ENCODE assay signal across 27 mouse cellular contexts in the genomic region with DNA sequence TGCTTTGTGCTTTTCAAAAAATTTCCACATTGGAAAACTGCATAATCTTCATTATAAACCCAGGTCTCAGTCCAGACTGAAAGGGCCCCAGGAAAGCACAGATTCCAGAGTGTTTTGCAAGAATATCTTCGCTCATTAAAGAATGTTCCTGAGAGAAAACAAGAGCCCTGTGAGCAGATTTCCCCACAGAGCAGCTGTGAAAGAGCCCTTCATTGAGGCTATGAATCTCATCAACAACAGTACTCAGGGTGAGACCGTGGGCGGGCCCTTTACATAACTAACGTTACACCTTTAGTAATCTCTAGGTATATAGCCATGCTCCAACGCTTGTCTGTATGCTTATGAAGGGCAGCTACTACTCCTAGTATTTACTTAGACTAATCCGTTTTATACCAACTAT. TPM values are rescaled to one million over a fixed set of nuclear protein-coding genes. Genes with fewer than 3 reads are reported as not detected.
DNase-seq lines count a peak whose midpoint lies in the region; TF ChIP-seq lines count a peak whose summit lies in the region.
"Had no signal": no experiment of that assay in that cellular context is flagged by ENCODE, and none has a peak within 500 bp of the region (broad histone marks: within the 10 kb centered on the region; RNA-seq: fewer than 3 reads in every experiment).

No protein-coding gene starts in this region.

- H3K4me3 ChIP-seq in gastrocnemius, adult 2 months = no peak overlapping the region
- H3K4me3 ChIP-seq in ES-Bruce4 (ENCODE audit: low read depth, low read length) = no peak overlapping the region
- H3K4me3 ChIP-seq: heart, embryonic 13.5 days; hindbrain, embryonic 10.5 days; hindbrain, embryonic 15.5 days; left cerebral cortex, adult 2 months; limb, embryonic 12.5 days; liver, embryonic 15.5 days; lung, embryonic 15.5 days; midbrain, embryonic 10.5 days had no signal

- no peak overlapping the region for H3K9ac ChIP-seq in ES-Bruce4 (ENCODE audit: low read depth, poor library complexity, severe bottlenecking)
- H3K9ac ChIP-seq: forebrain, postnatal 0 days; heart, embryonic 13.5 days; hindbrain, embryonic 15.5 days; limb, embryonic 12.5 days; liver, embryonic 15.5 days; lung, embryonic 15.5 days had no signal

- H3K27ac ChIP-seq in gastrocnemius, adult 2 months = peak overlapping the region; percentile 67
- H3K27ac ChIP-seq in ES-Bruce4 (ENCODE audit: insufficient read depth, low read length) = peak overlapping the region; percentile 77
- H3K27ac ChIP-seq: heart, embryonic 13.5 days; hindbrain, embryonic 10.5 days; hindbrain, embryonic 15.5 days; left cerebral cortex, adult 2 months; limb, embryonic 12.5 days; liver, embryonic 15.5 days; lung, embryonic 15.5 days; midbrain, embryonic 10.5 days had no signal

- peaks cover 10% of the 10 kb centered on the region for H3K9me3 ChIP-seq in ES-Bruce4 (replicated peaks; ENCODE audit: control insufficient read depth, insufficient read depth, low read length, poor library complexity, severe bottlenecking)
- H3K9me3 ChIP-seq: heart, embryonic 13.5 days; hindbrain, embryonic 10.5 days; hindbrain, embryonic 15.5 days; limb, embryonic 12.5 days; liver, embryonic 15.5 days; lung, embryonic 15.5 days; midbrain, embryonic 10.5 days had no signal

- peaks cover 2% of the 10 kb centered on the region for H3K4me1 ChIP-seq in ES-Bruce4 (ENCODE audit: control insufficient read depth, insufficient read depth, low read length)
- H3K4me1 ChIP-seq: hindbrain, embryonic 15.5 days; limb, embryonic 12.5 days had no signal

- intact Hi-C loops in gastrocnemius, adult 2 months (cut with DNase I) = no loop called here

- no peak for TF ChIP-seq CTCF in gastrocnemius, adult 2 months (IDR thresholded peaks at IDR 0.05)
- no peak for TF ChIP-seq CTCF in ES-Bruce4 (IDR thresholded peaks at IDR 0.05; ENCODE audit: low read depth, low read length)

- no peaks in the 10 kb centered on the region for H3K36me3 ChIP-seq in ES-Bruce4 (ENCODE audit: control insufficient read depth, insufficient read depth, low read length, poor library complexity, severe bottlenecking)
- H3K36me3 ChIP-seq: heart, embryonic 13.5 days; hindbrain, embryonic 10.5 days; hindbrain, embryonic 15.5 days; limb, embryonic 12.5 days; liver, embryonic 15.5 days; lung, embryonic 15.5 days; midbrain, embryonic 10.5 days had no signal

- 0 out of 2 replicates have a peak, but pooled peaks have one; percentile 23 for TF ChIP-seq EP300 in ES-Bruce4 (IDR thresholded peaks at IDR 0.05; ENCODE audit: insufficient read depth, low read depth, low read length)

- DNase-seq in gastrocnemius, adult 2 months = no peak
- no peak for DNase-seq in gastrocnemius, postnatal 4 days (ENCODE audit: low spot score in 2 of 2)
- peak; percentile 74 for DNase-seq in R1 (ENCODE audit: low read depth, low spot score)
- DNase-seq in lung, postnatal 25 days (ENCODE audit: low spot score) = peak; percentile 44
- DNase-seq in kidney, postnatal 10 days = no peak
- DNase-seq in layer of hippocampus, postnatal 14 days (ENCODE audit: low spot score in 2 of 2) = no peak
- DNase-seq: adrenal gland, postnatal 10 days; cerebellum, adult 8-10 months; cerebellum, postnatal 36 days; forebrain, postnatal 0 days; gastrocnemius, postnatal 25 days; heart, postnatal 14 days; kidney, adult 2 months; kidney, postnatal 4 days; right cerebral cortex, adult 18-20 months; spleen, adult 18-20 months; thymus, adult 18-20 months; thymus, postnatal 25 days had no signal

- no peak for TF ChIP-seq POLR2A in ES-Bruce4 (IDR thresholded peaks at IDR 0.05; ENCODE audit: insufficient read depth, low read length)

- H3K27me3 ChIP-seq in ES-Bruce4 (ENCODE audit: control insufficient read depth, insufficient read depth, low read length, poor library complexity, severe bottlenecking) = no peaks in the 10 kb centered on the region
- H3K27me3 ChIP-seq: heart, embryonic 13.5 days; hindbrain, embryonic 15.5 days; limb, embryonic 12.5 days; liver, embryonic 15.5 days; lung, embryonic 15.5 days had no signal

RNA-seq across cellular contexts. Expression of gene Lifr, which starts 27.5 kb away (rescaled TPM):
- total RNA-seq in gastrocnemius, adult 2 months (2021) = 10 to 100 TPM; 66.2 to 83.3 TPM
- 10 to 100 TPM; 58.4 to 59.1 TPM for total RNA-seq in gastrocnemius, postnatal 4 days (2021)
- polyA plus RNA-seq in ES-Bruce4 (2011; ENCODE audit: insufficient read depth, insufficient read length, low read depth, missing spikeins) = 32.0 and 33.8 TPM in 2 replicates
- total RNA-seq in layer of hippocampus, postnatal 14 days (2021) = 10 to 100 TPM; 60.9 to 64.7 TPM

Comparison
In these comparisons a context has a peak if more than half of its experiments do, and no peak if none do; other contexts are left out.
1. DNase-seq: peak in R1 (single experiment) and lung, postnatal 25 days (single experiment); none in gastrocnemius, adult 2 months (single experiment), gastrocnemius, postnatal 4 days (0 of 2), kidney, postnatal 10 days (single experiment) and layer of hippocampus, postnatal 14 days (0 of 2).